Mouse (Mus musculus): Measurements from ENCODE around the gene Exoc6b. TPM values are rescaled to one million over a fixed set of nuclear protein-coding genes. Genes with fewer than 3 reads are reported as not detected.

Exoc6b gene
- polyA plus RNA-seq, 1 experiment from 2014 or later = 39.0 TPM

DNA sequence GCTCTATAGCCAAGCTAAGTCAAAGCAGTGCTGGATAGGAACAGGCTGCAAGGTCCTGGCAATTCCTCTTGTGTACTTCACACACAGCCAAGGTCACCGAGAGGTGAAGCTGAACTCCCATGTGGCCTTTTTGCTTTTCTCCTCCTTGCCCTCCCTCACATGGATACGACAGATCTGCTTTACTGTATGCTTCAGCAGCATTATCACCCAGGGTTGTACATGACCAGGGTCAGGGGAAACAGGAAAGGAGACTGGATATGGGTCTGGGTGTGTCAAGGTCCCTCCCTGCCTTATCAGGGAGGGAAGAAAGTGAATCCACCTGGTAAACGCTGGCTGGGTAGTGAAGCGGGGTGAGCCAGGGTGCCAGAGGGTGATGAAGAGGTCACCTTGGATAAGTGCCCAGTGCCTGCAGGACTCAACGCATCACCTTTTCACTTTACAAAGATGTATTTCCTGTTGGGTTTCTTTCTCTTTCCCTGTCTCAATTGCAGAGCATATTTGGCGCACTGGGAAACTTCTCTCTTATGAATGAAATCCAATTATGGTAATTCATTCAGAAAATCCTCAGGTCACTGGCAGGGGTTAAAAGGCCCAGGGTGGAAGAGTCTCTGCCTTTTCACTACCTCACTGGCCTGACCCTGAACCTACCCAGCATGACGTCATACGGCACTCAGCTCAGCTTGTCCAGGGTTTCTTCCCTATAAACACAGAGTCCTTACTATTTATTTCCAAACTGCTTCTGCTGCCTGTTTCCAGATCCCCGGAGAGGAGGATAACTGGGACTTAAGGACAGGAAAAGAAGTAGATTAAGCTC lies 371.6 kb downstream of the Exoc6b start:
- H3K36me3 ChIP-seq (ENCODE audit: control insufficient read depth, insufficient read depth, low read length) = no peaks in the 10 kb centered on the region
- peaks cover 2% of the 10 kb centered on the region; the same call in 1 of the 2 replicates for H3K4me1 ChIP-seq (ENCODE audit: control insufficient read depth, insufficient read depth, low read length)
- WGBS = 61% methylated on average over 9 of the region's 9 CpGs
- ATAC-seq = no peak
- H3K9me3 ChIP-seq (replicated peaks; ENCODE audit: control insufficient read depth, low read length) = no peaks in the 10 kb centered on the region
- H3K9ac ChIP-seq (ENCODE audit: low read length) = no peak overlapping the region
- DNase-seq (ENCODE audit: low spot score) = no peak
- no peaks in the 10 kb centered on the region for H3K27me3 ChIP-seq (replicated peaks; ENCODE audit: control insufficient read depth, insufficient read depth, low read length)
- H3K27ac ChIP-seq (ENCODE audit: low read depth, low read length) = no peak overlapping the region
- no peak overlapping the region for H3K4me2 ChIP-seq (ENCODE audit: low read length)
- H3K4me3 ChIP-seq (ENCODE audit: low read depth, low read length) = no peak overlapping the region

DNA sequence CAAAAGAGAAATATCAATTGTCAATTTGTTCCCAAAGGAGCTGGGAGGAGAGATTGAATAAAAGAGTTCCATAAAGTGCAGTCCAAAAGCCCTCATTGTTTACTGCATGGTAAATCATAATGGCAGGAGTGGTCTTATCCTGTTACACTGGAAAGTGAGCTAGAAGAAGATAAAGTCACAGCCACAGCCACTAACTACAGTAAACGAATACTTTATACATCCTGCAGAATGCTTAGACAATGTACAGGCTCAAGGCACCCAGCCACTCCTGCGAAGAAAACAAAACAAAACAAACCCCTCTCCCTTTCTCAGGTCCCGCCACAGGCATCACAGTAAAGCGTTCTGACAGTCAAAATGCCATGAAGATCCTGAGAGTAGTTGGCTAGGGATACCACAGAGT lies 375.5 kb downstream of the Exoc6b start:
- H3K4me3 ChIP-seq (ENCODE audit: low read depth, low read length) = no peak overlapping the region
- peaks cover 2% of the 10 kb centered on the region; the same call in 1 of the 2 replicates for H3K4me1 ChIP-seq (ENCODE audit: control insufficient read depth, insufficient read depth, low read length)
- no peaks in the 10 kb centered on the region for H3K36me3 ChIP-seq (ENCODE audit: control insufficient read depth, insufficient read depth, low read length)
- H3K27me3 ChIP-seq (replicated peaks; ENCODE audit: control insufficient read depth, insufficient read depth, low read length) = no peaks in the 10 kb centered on the region
- no peak overlapping the region for H3K27ac ChIP-seq (ENCODE audit: low read depth, low read length)
- WGBS = 65% methylated on average over 4 of the region's 4 CpGs
- H3K4me2 ChIP-seq (ENCODE audit: low read length) = no peak overlapping the region
- DNase-seq (ENCODE audit: low spot score) (no peak), ATAC-seq (no peak)
- no peaks in the 10 kb centered on the region for H3K9me3 ChIP-seq (replicated peaks; ENCODE audit: control insufficient read depth, low read length)
- H3K9ac ChIP-seq (ENCODE audit: low read length) = no peak overlapping the region

DNA sequence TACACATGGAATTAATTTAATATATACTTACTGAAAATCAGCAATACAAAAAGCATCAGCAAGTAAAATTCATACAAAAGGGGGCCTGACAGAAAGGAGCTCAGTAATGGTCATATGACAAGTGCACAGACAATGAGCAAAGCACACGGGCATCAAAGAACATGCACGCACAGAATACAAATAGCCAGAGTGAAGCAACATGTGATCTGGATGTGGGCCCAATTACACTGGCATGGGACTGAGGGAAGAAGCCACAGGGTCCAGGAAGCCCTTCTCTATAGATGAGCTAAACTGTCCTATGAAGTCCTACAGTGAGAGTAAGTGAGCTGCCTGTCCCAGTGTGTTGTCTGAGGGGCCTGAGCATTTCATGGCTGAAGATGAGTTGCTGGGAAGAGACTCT lies 376.1 kb downstream of the Exoc6b start:
- no peak for ATAC-seq
- H3K27me3 ChIP-seq (replicated peaks; ENCODE audit: control insufficient read depth, insufficient read depth, low read length) = no peaks in the 10 kb centered on the region
- no peaks in the 10 kb centered on the region for H3K9me3 ChIP-seq (replicated peaks; ENCODE audit: control insufficient read depth, low read length)
- no peak overlapping the region for H3K4me3 ChIP-seq (ENCODE audit: low read depth, low read length)
- no peaks in the 10 kb centered on the region for H3K36me3 ChIP-seq (ENCODE audit: control insufficient read depth, insufficient read depth, low read length)
- H3K9ac ChIP-seq (ENCODE audit: low read length) = no peak overlapping the region
- H3K4me1 ChIP-seq (ENCODE audit: control insufficient read depth, insufficient read depth, low read length) = peaks cover 2% of the 10 kb centered on the region; the same call in 1 of the 2 replicates
- WGBS = 44% methylated on average over 2 of the region's 2 CpGs
- no peak overlapping the region for H3K27ac ChIP-seq (ENCODE audit: low read depth, low read length)
- DNase-seq (ENCODE audit: low spot score) = peak; percentile 19
- H3K4me2 ChIP-seq (ENCODE audit: low read length) = no peak overlapping the region

DNA sequence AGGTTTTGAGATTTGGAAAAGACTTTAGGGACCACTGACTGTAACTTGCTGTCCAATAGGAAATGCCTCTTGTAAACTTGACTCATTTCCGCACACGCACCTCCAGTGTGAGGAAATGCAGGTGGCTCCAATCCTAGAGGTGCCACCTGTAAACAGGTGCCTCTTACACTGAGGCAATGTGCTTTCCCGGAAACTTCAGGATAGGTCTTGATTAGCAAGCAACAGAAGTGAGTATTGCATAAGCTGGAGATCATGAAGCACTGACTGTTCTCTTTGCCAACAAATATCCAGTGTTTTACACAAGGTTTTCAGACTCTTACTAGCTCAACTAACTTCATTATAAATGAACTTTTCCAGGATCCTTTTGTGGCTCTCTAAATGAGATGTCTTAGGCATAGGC lies 377.4 kb downstream of the Exoc6b start:
- ATAC-seq (no peak), DNase-seq (ENCODE audit: low spot score) (no peak)
- no peak overlapping the region for H3K9ac ChIP-seq (ENCODE audit: low read length)
- H3K9me3 ChIP-seq (replicated peaks; ENCODE audit: control insufficient read depth, low read length) = no peaks in the 10 kb centered on the region
- H3K4me2 ChIP-seq (ENCODE audit: low read length) = no peak overlapping the region
- H3K4me1 ChIP-seq (ENCODE audit: control insufficient read depth, insufficient read depth, low read length) = peaks cover 2% of the 10 kb centered on the region; the same call in 1 of the 2 replicates
- no peak overlapping the region for H3K27ac ChIP-seq (ENCODE audit: low read depth, low read length)
- 97% methylated on average over 3 of the region's 3 CpGs for WGBS
- H3K4me3 ChIP-seq (ENCODE audit: low read depth, low read length) = no peak overlapping the region
- H3K27me3 ChIP-seq (replicated peaks; ENCODE audit: control insufficient read depth, insufficient read depth, low read length) = no peaks in the 10 kb centered on the region
- no peaks in the 10 kb centered on the region for H3K36me3 ChIP-seq (ENCODE audit: control insufficient read depth, insufficient read depth, low read length)

DNA sequence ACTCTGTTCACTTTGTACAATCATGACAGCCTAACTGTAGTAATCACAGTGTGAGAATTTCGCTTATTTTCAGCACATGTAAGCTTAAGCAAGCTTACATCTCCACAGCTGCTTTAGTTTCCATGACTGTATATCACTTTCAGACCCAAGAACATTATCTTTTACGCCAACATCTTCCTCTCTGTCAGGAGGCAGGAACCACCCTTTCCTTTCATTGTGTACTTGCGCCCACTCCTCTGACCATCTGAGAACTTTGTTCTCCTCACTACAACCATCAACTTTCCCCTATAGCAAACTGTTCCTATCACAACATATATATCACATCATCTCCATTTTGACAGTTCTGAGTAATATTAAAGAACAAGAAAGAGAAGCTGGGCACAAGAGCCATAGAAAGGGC lies 391.5 kb downstream of the Exoc6b start:
- Histone ChIP-seq H3K9me3 (replicated peaks; ENCODE audit: control insufficient read depth, low read length) (no peaks in the 10 kb centered on the region; the same call in 1 of the 2 replicates), H3K9ac (ENCODE audit: low read length) (no peak overlapping the region), H3K36me3 (ENCODE audit: control insufficient read depth, insufficient read depth, low read length) (no peaks in the 10 kb centered on the region), H3K27ac (ENCODE audit: low read depth, low read length) (no peak overlapping the region), H3K27me3 (replicated peaks; ENCODE audit: control insufficient read depth, insufficient read depth, low read length) (no peaks in the 10 kb centered on the region), H3K4me2 (ENCODE audit: low read length) (no peak overlapping the region), H3K4me3 (ENCODE audit: low read depth, low read length) (no peak overlapping the region), H3K4me1 (ENCODE audit: control insufficient read depth, insufficient read depth, low read length) (no peaks in the 10 kb centered on the region)
- DNase-seq (ENCODE audit: low spot score) (no peak), ATAC-seq (no peak)
- WGBS = 92% methylated on average over 3 of the region's 3 CpGs

DNA sequence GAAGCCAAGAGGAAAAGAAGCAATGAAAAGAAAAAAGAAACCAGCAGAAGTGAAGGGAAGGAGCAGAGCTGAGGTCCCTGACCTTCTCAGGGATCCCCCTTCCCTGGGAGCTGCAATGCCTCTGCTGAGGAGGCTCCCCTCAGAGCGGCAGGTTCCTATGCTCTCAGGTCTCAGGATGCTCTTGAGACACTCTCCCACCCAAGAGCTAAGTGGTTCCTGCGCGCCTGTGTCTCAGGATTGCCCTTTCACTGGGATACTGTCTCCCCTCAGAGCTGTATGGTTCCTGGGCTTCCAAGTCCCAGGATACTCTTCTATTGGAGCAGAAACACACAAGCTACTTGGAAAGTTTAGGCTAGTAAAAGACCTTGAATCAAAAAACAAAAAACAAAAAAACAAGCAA lies 394.4 kb downstream of the Exoc6b start:
- Histone ChIP-seq H3K9me3 (replicated peaks; ENCODE audit: control insufficient read depth, low read length) (peaks cover 2% of the 10 kb centered on the region; the same call in 1 of the 2 replicates), H3K27me3 (replicated peaks; ENCODE audit: control insufficient read depth, insufficient read depth, low read length) (no peaks in the 10 kb centered on the region), H3K36me3 (ENCODE audit: control insufficient read depth, insufficient read depth, low read length) (no peaks in the 10 kb centered on the region), H3K27ac (ENCODE audit: low read depth, low read length) (no peak overlapping the region), H3K9ac (ENCODE audit: low read length) (no peak overlapping the region), H3K4me2 (ENCODE audit: low read length) (no peak overlapping the region), H3K4me1 (ENCODE audit: control insufficient read depth, insufficient read depth, low read length) (no peaks in the 10 kb centered on the region), H3K4me3 (ENCODE audit: low read depth, low read length) (no peak overlapping the region)
- 99% methylated on average over 3 of the region's 3 CpGs for whole genome bisulfite sequencing
- DNase-seq (ENCODE audit: low spot score) = no peak
- ATAC-seq = no peak

DNA sequence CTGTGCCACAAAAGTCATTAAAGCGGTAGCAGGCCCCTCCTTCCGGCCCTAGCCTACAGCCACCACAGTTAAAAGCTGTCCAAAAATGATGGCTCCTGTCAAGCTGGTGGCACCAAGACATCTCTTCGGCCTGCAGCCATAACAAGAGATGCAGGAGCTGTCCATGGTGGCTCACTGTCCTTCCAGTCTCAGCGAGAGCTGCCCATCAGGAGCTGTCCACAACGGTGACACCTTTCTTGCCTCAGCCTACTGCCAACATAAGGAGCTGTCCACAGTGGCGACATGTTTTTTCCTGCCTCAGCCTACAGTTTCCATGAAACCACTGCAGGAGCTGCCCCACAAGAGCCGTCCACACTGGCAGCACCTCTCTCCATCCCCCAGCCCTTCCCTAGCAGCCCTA lies 395.2 kb downstream of the Exoc6b start:
- ATAC-seq = no peak

DNA sequence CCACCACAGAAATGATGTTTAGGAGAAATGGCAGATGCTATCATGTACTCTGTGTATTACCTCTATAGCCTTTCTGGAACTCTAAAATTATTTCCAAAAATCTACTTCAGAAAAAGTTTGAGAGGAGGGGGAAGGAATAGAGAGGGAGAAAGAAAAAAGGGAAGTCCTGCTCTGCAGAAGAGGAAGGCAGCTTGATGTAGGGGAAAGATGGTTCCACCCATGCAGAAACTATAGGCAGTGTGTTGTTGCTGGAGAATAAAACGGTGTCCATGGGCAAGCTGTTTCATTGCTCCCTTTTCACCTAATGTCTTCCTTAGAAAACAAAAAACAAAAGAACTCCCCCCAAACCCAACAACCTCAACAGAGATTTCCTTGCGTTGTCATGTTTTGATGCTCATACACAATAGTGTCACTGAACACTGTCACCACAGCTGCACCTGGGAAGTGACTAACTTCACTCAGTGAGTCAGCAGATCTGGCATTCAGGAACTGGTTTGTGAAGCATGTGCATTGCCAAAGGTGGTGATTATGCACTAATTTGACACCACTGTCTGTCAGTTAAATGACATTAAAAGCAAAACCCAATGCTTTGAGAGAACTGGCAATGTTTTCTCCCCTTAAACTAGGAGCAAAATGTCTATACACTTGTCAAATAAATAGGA lies 407.7 kb downstream of the Exoc6b start:
- H3K27ac ChIP-seq (ENCODE audit: low read depth, low read length) = no peak overlapping the region
- no peaks in the 10 kb centered on the region for H3K4me1 ChIP-seq (ENCODE audit: control insufficient read depth, insufficient read depth, low read length)
- no peak overlapping the region for H3K9ac ChIP-seq (ENCODE audit: low read length)
- no peak for DNase-seq (ENCODE audit: low spot score)
- WGBS = 56% methylated on average over 2 of the region's 2 CpGs
- H3K4me2 ChIP-seq (ENCODE audit: low read length) = no peak overlapping the region
- no peaks in the 10 kb centered on the region for H3K36me3 ChIP-seq (ENCODE audit: control insufficient read depth, insufficient read depth, low read length)
- ATAC-seq = no peak
- no peaks in the 10 kb centered on the region for H3K9me3 ChIP-seq (replicated peaks; ENCODE audit: control insufficient read depth, low read length)
- no peaks in the 10 kb centered on the region for H3K27me3 ChIP-seq (replicated peaks; ENCODE audit: control insufficient read depth, insufficient read depth, low read length)
- H3K4me3 ChIP-seq (ENCODE audit: low read depth, low read length) = no peak overlapping the region

More for the DNA sequence above, 395.2 kb downstream of the Exoc6b start:
- H3K9me3 ChIP-seq (replicated peaks; ENCODE audit: control insufficient read depth, low read length) = peaks cover 2% of the 10 kb centered on the region; the same call in 1 of the 2 replicates
- DNase-seq (ENCODE audit: low spot score) = no peak
- H3K4me2 ChIP-seq (ENCODE audit: low read length) = no peak overlapping the region
- WGBS = 85% methylated on average over 7 of the region's 7 CpGs
- no peak overlapping the region for H3K4me3 ChIP-seq (ENCODE audit: low read depth, low read length)
- no peak overlapping the region for H3K9ac ChIP-seq (ENCODE audit: low read length)
- H3K27ac ChIP-seq (ENCODE audit: low read depth, low read length) = no peak overlapping the region
- H3K27me3 ChIP-seq (replicated peaks; ENCODE audit: control insufficient read depth, insufficient read depth, low read length) = no peaks in the 10 kb centered on the region
- no peaks in the 10 kb centered on the region for H3K36me3 ChIP-seq (ENCODE audit: control insufficient read depth, insufficient read depth, low read length)
- no peaks in the 10 kb centered on the region for H3K4me1 ChIP-seq (ENCODE audit: control insufficient read depth, insufficient read depth, low read length)

DNA sequence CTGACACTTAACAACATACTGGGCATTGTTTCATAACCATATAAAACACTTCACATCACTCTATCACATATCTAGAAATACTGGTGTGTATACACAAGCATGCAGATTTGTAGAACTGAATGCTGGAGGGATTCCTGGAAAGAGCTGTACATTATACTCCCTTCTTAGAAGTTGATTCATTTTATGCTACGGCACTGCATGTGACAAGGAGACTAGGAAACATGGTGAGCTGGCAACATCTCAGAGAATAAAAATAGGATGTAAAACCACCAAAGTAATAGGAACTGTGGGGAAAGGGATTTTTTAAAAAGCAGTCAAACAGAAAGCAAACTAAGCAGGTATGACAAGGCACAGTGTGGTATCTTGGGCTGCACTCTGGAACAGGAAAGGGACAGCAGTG lies 408.3 kb downstream of the Exoc6b start:
- no peaks in the 10 kb centered on the region for H3K9me3 ChIP-seq (replicated peaks; ENCODE audit: control insufficient read depth, low read length)
- WGBS = 95% methylated on average over 1 of the region's 1 CpGs
- H3K36me3 ChIP-seq (ENCODE audit: control insufficient read depth, insufficient read depth, low read length) = no peaks in the 10 kb centered on the region
- DNase-seq (ENCODE audit: low spot score) = no peak
- no peak overlapping the region for H3K4me2 ChIP-seq (ENCODE audit: low read length)
- ATAC-seq = no peak
- no peak overlapping the region for H3K27ac ChIP-seq (ENCODE audit: low read depth, low read length)
- H3K9ac ChIP-seq (ENCODE audit: low read length) = no peak overlapping the region
- H3K4me1 ChIP-seq (ENCODE audit: control insufficient read depth, insufficient read depth, low read length) = no peaks in the 10 kb centered on the region
- H3K27me3 ChIP-seq (replicated peaks; ENCODE audit: control insufficient read depth, insufficient read depth, low read length) = no peaks in the 10 kb centered on the region
- no peak overlapping the region for H3K4me3 ChIP-seq (ENCODE audit: low read depth, low read length)

All from forebrain, embryonic 14.5 days (tissue).